Mouse (Mus musculus): ENCODE measurements at regions not wholly inside any gene's neighbourhood (a gene's known extent, or its start where the extent isn't known, plus 50 kb on each side); places are given as distances from the start of the nearest gene placed in this dataset.

GRCm38 (mm10) chr2:147247981-147248514, 54.0 kb upstream of the Nkx2-2 start:
- no peak overlapping the region for H3K9ac ChIP-seq (ENCODE audit: low read length)
- WGBS, result 64% methylated on average over 6 of the region's 6 CpGs
- no peak for ATAC-seq (ENCODE audit: insufficient read depth, low FRiP score)
- H3K9me3 ChIP-seq (replicated peaks; ENCODE audit: control insufficient read depth, low read length), result no peaks in the 10 kb centered on the region
- no peaks in the 10 kb centered on the region for H3K36me3 ChIP-seq (ENCODE audit: control insufficient read depth, insufficient read depth, low read length)
- no peaks in the 10 kb centered on the region for H3K27me3 ChIP-seq (ENCODE audit: control insufficient read depth, insufficient read depth, low read length)
- H3K4me3 ChIP-seq (replicated peaks; ENCODE audit: low read length), result no peak overlapping the region
- no peak overlapping the region for H3K4me2 ChIP-seq (ENCODE audit: low read depth, low read length)
- H3K27ac ChIP-seq (ENCODE audit: low read length), result no peak overlapping the region
- H3K4me1 ChIP-seq (ENCODE audit: control insufficient read depth, insufficient read depth, low read length), result no peaks in the 10 kb centered on the region

GRCm38 (mm10) chr2:147247238-147247637, 53.2 kb upstream of the Nkx2-2 start:
- WGBS, result 66% methylated on average over 8 of the region's 8 CpGs
- no peaks in the 10 kb centered on the region for H3K9me3 ChIP-seq (replicated peaks; ENCODE audit: control insufficient read depth, low read length)
- H3K27ac ChIP-seq (ENCODE audit: low read length), result no peak overlapping the region
- no peaks in the 10 kb centered on the region for H3K27me3 ChIP-seq (ENCODE audit: control insufficient read depth, insufficient read depth, low read length)
- H3K4me3 ChIP-seq (replicated peaks; ENCODE audit: low read length), result no peak overlapping the region
- no peak overlapping the region for H3K9ac ChIP-seq (ENCODE audit: low read length)
- no peak overlapping the region for H3K4me2 ChIP-seq (ENCODE audit: low read depth, low read length)
- no peaks in the 10 kb centered on the region for H3K36me3 ChIP-seq (ENCODE audit: control insufficient read depth, insufficient read depth, low read length)
- ATAC-seq (ENCODE audit: insufficient read depth, low FRiP score), result no peak
- H3K4me1 ChIP-seq (ENCODE audit: control insufficient read depth, insufficient read depth, low read length), result no peaks in the 10 kb centered on the region

- no peak overlapping the region for H3K4me3 ChIP-seq (replicated peaks; ENCODE audit: low read length)
- no peaks in the 10 kb centered on the region for H3K36me3 ChIP-seq (ENCODE audit: control insufficient read depth, insufficient read depth, low read length)
- H3K4me2 ChIP-seq (ENCODE audit: low read depth, low read length), result no peak overlapping the region
- H3K9ac ChIP-seq (ENCODE audit: low read length), result no peak overlapping the region
- ATAC-seq (ENCODE audit: insufficient read depth, low FRiP score), result no peak
- H3K4me1 ChIP-seq (ENCODE audit: control insufficient read depth, insufficient read depth, low read length), result no peaks in the 10 kb centered on the region
- H3K27ac ChIP-seq (ENCODE audit: low read length), result no peak overlapping the region
- H3K27me3 ChIP-seq (ENCODE audit: control insufficient read depth, insufficient read depth, low read length), result no peaks in the 10 kb centered on the region
- 83% methylated on average over 1 of the region's 1 CpGs for WGBS
- no peaks in the 10 kb centered on the region for H3K9me3 ChIP-seq (replicated peaks; ENCODE audit: control insufficient read depth, low read length)
Measured at GRCm38 (mm10) chr2:147244406-147244805, 50.4 kb upstream of the Nkx2-2 start.

All from stomach, embryonic 16.5 days (tissue).